Mouse (Mus musculus) E14TG2a.4 (cell line): ENCODE data around the gene Sh3bp4.

Experiments used
- CTCF ChIP-seq: conservative IDR thresholded peaks from 2 replicates; pipeline ENCODE4 v1.5.1; 2014; ENCODE audit warnings: low read length
- NANOG ChIP-seq: IDR thresholded peaks from 2 replicates; pipeline ENCODE4 v1.6.1; 2014; ENCODE audit warnings: borderline replicate concordance, low read length, mixed read lengths
- POU5F1 ChIP-seq: IDR thresholded peaks from 2 replicates; pipeline ENCODE4 v1.6.1; 2014; ENCODE audit warnings: low read length, borderline replicate concordance

DNA sequence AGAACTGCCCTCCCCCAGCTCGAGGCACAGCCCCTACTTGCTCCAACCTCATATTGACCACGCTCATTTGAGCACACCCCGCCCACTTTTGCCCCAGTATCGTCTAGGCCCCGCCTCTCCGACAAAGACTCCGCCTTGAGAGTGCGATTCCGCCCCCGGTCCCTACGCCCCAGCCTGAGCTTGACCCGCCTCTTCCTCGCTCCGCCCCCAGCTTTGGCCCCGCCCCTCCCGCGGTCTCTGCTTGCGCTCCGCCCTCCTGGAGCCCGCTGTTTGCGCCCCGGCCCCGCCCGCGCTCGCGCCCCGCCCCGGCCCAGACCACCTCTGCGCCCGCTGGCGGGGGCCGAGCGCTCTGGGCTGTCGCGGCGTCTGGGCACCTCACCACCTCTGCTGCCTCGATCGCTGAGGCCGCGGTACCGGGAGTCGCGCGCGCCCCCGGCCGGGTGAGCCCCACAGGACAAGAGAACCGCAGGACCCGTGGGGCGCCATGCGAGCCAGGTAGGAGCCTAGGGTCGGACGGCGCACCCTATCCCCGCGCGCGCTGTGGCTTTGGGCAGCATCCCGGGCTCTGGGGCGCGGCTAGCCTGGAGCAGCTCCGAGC lies at the start of gene Sh3bp4:
- TF ChIP-seq CTCF (no peak), POU5F1 (no peak), NANOG (no peak)
